In the genomic region with DNA sequence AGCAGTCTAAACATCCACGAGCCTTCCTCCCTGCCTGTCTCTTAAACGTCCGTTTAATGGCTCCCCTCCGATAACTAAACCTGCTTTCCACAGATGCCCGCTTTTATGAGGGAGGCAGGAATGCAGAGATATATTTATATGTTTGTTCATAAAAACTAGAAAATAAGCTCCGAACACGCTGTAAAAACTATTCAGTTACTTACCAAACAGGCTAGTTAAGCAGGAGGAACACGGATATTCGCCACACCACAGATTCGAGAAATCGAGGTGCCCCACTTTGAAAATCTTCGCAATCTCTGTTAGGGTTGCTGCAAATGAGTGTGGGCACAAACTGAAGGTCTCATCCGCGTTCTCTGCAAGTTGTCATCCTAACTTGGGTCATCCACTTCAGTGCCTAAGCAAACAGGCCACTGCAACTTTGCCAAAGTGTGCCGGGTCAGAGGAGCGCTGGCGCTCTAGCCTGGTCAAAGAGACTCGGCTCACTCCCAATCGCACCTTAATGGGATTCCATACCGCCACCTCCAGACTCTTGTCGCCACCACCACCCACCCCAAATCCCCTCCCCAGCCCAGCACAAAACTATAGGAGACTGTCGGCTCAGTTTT, we compare ENCODE assay signal across 8 mouse cellular contexts. TPM values are rescaled to one million over a fixed set of nuclear protein-coding genes. Genes with fewer than 3 reads are reported as not detected.
A peak's percentile ranks its signal among the peaks of the same experiment; 100 is the strongest.
DNase-seq lines count a peak whose midpoint lies in the region; ATAC-seq lines count a peak whose summit lies in the region.
"Had no signal": no experiment of that assay in that cellular context is flagged by ENCODE, and none has a peak within 500 bp of the region (broad histone marks: within the 10 kb centered on the region; RNA-seq: fewer than 3 reads in every experiment).

No protein-coding gene starts in this region.

- H3K4me1 ChIP-seq in lung, embryonic 15.5 days = peaks cover 18% of the 10 kb centered on the region
- peaks cover 20% of the 10 kb centered on the region for H3K4me1 ChIP-seq in embryonic facial prominence, embryonic 15.5 days
- no peaks in the 10 kb centered on the region for H3K4me1 ChIP-seq in intestine, embryonic 16.5 days (ENCODE audit: control insufficient read depth, insufficient read depth, low read length)
- H3K4me1 ChIP-seq in stomach, embryonic 14.5 days (ENCODE audit: control insufficient read depth, insufficient read depth, low read length) = 0 out of 2 replicates have a peak, but pooled peaks cover 3% of the 10 kb centered on the region

- peaks cover 99% of the 10 kb centered on the region for H3K27me3 ChIP-seq in lung, embryonic 15.5 days
- H3K27me3 ChIP-seq in embryonic facial prominence, embryonic 15.5 days = peaks cover 95% of the 10 kb centered on the region
- peaks cover 41% of the 10 kb centered on the region for H3K27me3 ChIP-seq in intestine, embryonic 16.5 days (replicated peaks; ENCODE audit: control insufficient read depth, insufficient read depth, low read length)
- 0 out of 2 replicates have a peak, but pooled peaks cover 7% of the 10 kb centered on the region for H3K27me3 ChIP-seq in stomach, embryonic 14.5 days (ENCODE audit: control insufficient read depth, insufficient read depth, low read length)

- WGBS in lung, embryonic 15.5 days = 2% methylated on average over 22 of the region's 22 CpGs
- WGBS in embryonic facial prominence, embryonic 15.5 days = 2% methylated on average over 22 of the region's 22 CpGs
- 2% methylated on average over 22 of the region's 22 CpGs for WGBS in intestine, embryonic 16.5 days
- 5% methylated on average over 22 of the region's 22 CpGs for WGBS in stomach, embryonic 14.5 days

- no peak overlapping the region for H3K27ac ChIP-seq in lung, embryonic 15.5 days
- H3K27ac ChIP-seq in embryonic facial prominence, embryonic 15.5 days (replicated peaks) = no peak overlapping the region; the same call in 1 of the 2 replicates
- H3K27ac ChIP-seq in intestine, embryonic 16.5 days (ENCODE audit: low read length) = peak overlapping the region; percentile 49; the same call in 1 of the 2 replicates
- peak overlapping the region; percentile 58 for H3K27ac ChIP-seq in stomach, embryonic 14.5 days (ENCODE audit: low read length)
- H3K27ac ChIP-seq: hindbrain, postnatal 0 days had no signal

- peak overlapping the region; percentile 39; the same call in 1 of the 2 replicates for H3K4me3 ChIP-seq in lung, embryonic 15.5 days
- peak overlapping the region; percentile 49 for H3K4me3 ChIP-seq in embryonic facial prominence, embryonic 15.5 days (replicated peaks)
- H3K4me3 ChIP-seq in intestine, embryonic 16.5 days (ENCODE audit: low read length) = peak overlapping the region; percentile 67
- peak overlapping the region; percentile 66 for H3K4me3 ChIP-seq in stomach, embryonic 14.5 days (ENCODE audit: low read depth, low read length)

- DNase-seq in lung, postnatal 4 days = no peak
- DNase-seq in left cerebral cortex, adult 9 months (ENCODE audit: low spot score in 2 of 2) = no peak
- no peak for DNase-seq in spleen, postnatal 14 days (ENCODE audit: low spot score in 2 of 2)

- no peak for ATAC-seq in lung, embryonic 15.5 days (ENCODE audit: borderline replicate concordance, extremely low read depth, low FRiP score, low TSS enrichment)
- no peak for ATAC-seq in embryonic facial prominence, embryonic 15.5 days (ENCODE audit: insufficient number of reproducible peaks, low FRiP score, low TSS enrichment, low read depth)
- no peak for ATAC-seq in intestine, embryonic 16.5 days
- ATAC-seq in stomach, embryonic 14.5 days (ENCODE audit: insufficient number of reproducible peaks, insufficient read depth, low FRiP score, low read depth) = no peak
- ATAC-seq: hindbrain, postnatal 0 days had no signal

- H3K9me3 ChIP-seq in lung, embryonic 15.5 days = no peaks in the 10 kb centered on the region
- H3K9me3 ChIP-seq in embryonic facial prominence, embryonic 15.5 days (replicated peaks) = no peaks in the 10 kb centered on the region
- H3K9me3 ChIP-seq in intestine, embryonic 16.5 days (ENCODE audit: control insufficient read depth, low read length) = no peaks in the 10 kb centered on the region
- no peaks in the 10 kb centered on the region for H3K9me3 ChIP-seq in stomach, embryonic 14.5 days (ENCODE audit: control insufficient read depth, low read depth, low read length)

- H3K4me2 ChIP-seq in lung, embryonic 15.5 days = no peak overlapping the region
- peak overlapping the region; percentile 60 for H3K4me2 ChIP-seq in embryonic facial prominence, embryonic 15.5 days (replicated peaks)
- H3K4me2 ChIP-seq in intestine, embryonic 16.5 days (ENCODE audit: low read depth, low read length) = peak overlapping the region; percentile 69
- H3K4me2 ChIP-seq in stomach, embryonic 14.5 days (replicated peaks; ENCODE audit: low read depth, low read length) = peak overlapping the region; percentile 55

- no peaks in the 10 kb centered on the region for H3K36me3 ChIP-seq in lung, embryonic 15.5 days
- no peaks in the 10 kb centered on the region for H3K36me3 ChIP-seq in embryonic facial prominence, embryonic 15.5 days
- H3K36me3 ChIP-seq in intestine, embryonic 16.5 days (ENCODE audit: control insufficient read depth, insufficient read depth, low read length) = no peaks in the 10 kb centered on the region
- no peaks in the 10 kb centered on the region; the same call in 1 of the 2 replicates for H3K36me3 ChIP-seq in stomach, embryonic 14.5 days (ENCODE audit: control insufficient read depth, insufficient read depth, low read length)

- no peak overlapping the region for H3K9ac ChIP-seq in lung, embryonic 15.5 days
- no peak overlapping the region for H3K9ac ChIP-seq in embryonic facial prominence, embryonic 15.5 days
- H3K9ac ChIP-seq in intestine, embryonic 16.5 days (ENCODE audit: low read depth, low read length) = peak overlapping the region; percentile 32
- peak overlapping the region; percentile 40 for H3K9ac ChIP-seq in stomach, embryonic 14.5 days (replicated peaks; ENCODE audit: low read depth, low read length)

RNA-seq across cellular contexts. Expression of a gene that starts 0.7 kb away (rescaled TPM):
- polyA plus RNA-seq in lung, embryonic 15.5 days (2015; fragmentation: Nextera tagmentation; extraction: Ambion mirVana) = 0.35 and 0.84 TPM in 2 replicates
- 2.3 and 3.8 TPM in 2 replicates for polyA plus RNA-seq in embryonic facial prominence, embryonic 15.5 days (2015; fragmentation: Nextera tagmentation; extraction: Ambion mirVana)
- polyA plus RNA-seq in intestine, embryonic 16.5 days (2015; fragmentation: Nextera tagmentation; extraction: Ambion mirVana) = 4.1 and 5.1 TPM in 2 replicates
- 17.7 and 18.3 TPM in 2 replicates for polyA plus RNA-seq in stomach, embryonic 14.5 days (2014; fragmentation: Nextera tagmentation; extraction: Ambion mirVana)
- polyA plus RNA-seq: hindbrain, postnatal 0 days had no signal

Comparison
In these comparisons a context has a peak if more than half of its experiments do, and no peak if none do; other contexts are left out.
1. H3K27ac ChIP-seq: peak in intestine, embryonic 16.5 days (single experiment) and stomach, embryonic 14.5 days (single experiment); none in lung, embryonic 15.5 days (single experiment) and embryonic facial prominence, embryonic 15.5 days (single experiment).
2. H3K9ac ChIP-seq: peak in intestine, embryonic 16.5 days (single experiment) and stomach, embryonic 14.5 days (single experiment); none in lung, embryonic 15.5 days (single experiment) and embryonic facial prominence, embryonic 15.5 days (single experiment).
3. Peak in every context shown above with its lines, with median percentiles within 50 percentile points of each other: H3K4me3 ChIP-seq.